Mouse (Mus musculus) hematopoietic multipotent progenitor cell, adult 10-12 weeks (in vitro differentiated cells): ENCODE data around the gene Gm28079. TPM values are rescaled to one million over a fixed set of nuclear protein-coding genes. Genes with fewer than 3 reads are reported as not detected.

Experiments
- polyA plus RNA-seq: library from polyadenylated mRNA; stranded (reverse); fragments of >175 nt; gene quantifications from 2 replicates; pipeline ENCODE4 v1.2.3, GENCODE M21; 2012; ENCODE audit warnings: low replicate concordance

The Gm28079 gene
- polyA plus RNA-seq, result not detected in 2 replicates

DNA sequence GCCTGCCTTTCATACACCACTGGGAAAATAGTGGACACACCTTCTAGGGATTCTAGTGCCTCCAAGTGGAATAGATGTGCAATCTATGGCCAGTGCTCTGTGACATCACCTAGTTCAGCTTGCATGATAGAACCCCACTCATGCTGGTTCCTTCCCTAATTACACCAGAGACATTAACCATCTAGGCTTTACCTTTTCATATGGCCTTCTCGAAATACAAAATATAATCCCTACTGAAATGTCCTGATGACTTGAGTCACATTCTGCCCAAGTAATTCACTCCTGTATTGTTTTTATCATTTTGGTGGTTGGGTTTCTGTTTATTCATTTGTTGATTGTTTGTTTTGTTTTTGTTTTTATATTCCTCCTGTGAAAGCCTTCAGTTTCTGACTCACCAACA is at the start of gene Gm28079:
Gm28079 (minus strand) TSS at position 101 of the 400 bp plus-strand sequence.

